In the genomic region with DNA sequence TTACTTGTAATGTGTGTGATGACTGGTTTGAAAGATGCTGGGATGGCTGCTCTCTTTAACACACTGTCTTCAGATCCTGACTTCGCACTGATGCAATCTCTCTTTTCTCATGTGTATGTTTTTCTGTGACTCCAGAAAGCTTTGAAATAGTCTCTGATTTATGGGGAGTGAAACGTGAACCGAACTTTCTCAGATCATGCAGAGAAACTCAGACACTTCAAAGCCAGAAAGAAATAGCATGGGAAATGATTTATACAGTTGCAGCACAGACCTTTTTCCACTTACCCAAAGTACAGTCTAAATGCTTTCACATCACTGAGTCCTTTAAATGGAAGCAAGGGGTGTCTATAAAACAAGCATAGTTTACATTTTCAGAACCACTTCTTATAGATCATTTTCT, we compare ENCODE assay signal across 29 mouse cellular contexts.
DNase-seq lines count a peak whose midpoint lies in the region; ATAC-seq and TF ChIP-seq lines count a peak whose summit lies in the region.
"Had no signal": no experiment of that assay in that cellular context is flagged by ENCODE, and none has a peak within 500 bp of the region (broad histone marks: within the 10 kb centered on the region; RNA-seq: fewer than 3 reads in every experiment).

No protein-coding gene starts in this region.

- WGBS in kidney, postnatal 0 days: 21% methylated on average over 3 of the region's 3 CpGs
- WGBS in stomach, embryonic 14.5 days: 35% methylated on average over 3 of the region's 3 CpGs
- 54% methylated on average over 3 of the region's 3 CpGs for WGBS in stomach, postnatal 0 days

- no peaks in the 10 kb centered on the region for H3K36me3 ChIP-seq in kidney, postnatal 0 days (ENCODE audit: insufficient read depth, low read length)
- H3K36me3 ChIP-seq in stomach, embryonic 14.5 days (ENCODE audit: control insufficient read depth, insufficient read depth, low read length): no peaks in the 10 kb centered on the region
- H3K36me3 ChIP-seq in stomach, postnatal 0 days (ENCODE audit: control insufficient read depth, insufficient read depth, low read length): no peaks in the 10 kb centered on the region
- H3K36me3 ChIP-seq: heart, embryonic 10.5 days; hindbrain, embryonic 12.5 days; intestine, embryonic 15.5 days; lung, embryonic 15.5 days; midbrain, embryonic 10.5 days had no signal

- no peak overlapping the region for H3K9ac ChIP-seq in kidney, postnatal 0 days (ENCODE audit: low read depth, low read length)
- no peak overlapping the region for H3K9ac ChIP-seq in stomach, embryonic 14.5 days (replicated peaks; ENCODE audit: low read depth, low read length)
- no peak overlapping the region for H3K9ac ChIP-seq in stomach, postnatal 0 days (ENCODE audit: low read length)
- H3K9ac ChIP-seq: hindbrain, embryonic 12.5 days; intestine, embryonic 15.5 days; liver, embryonic 14.5 days; lung, embryonic 15.5 days had no signal

- peak; percentile 16 for DNase-seq in embryo, embryonic 10 days (ENCODE audit: low spot score)
- no peak for DNase-seq in embryo, embryonic 9.5 days (ENCODE audit: extremely low spot score)
- DNase-seq in kidney, postnatal 0 days (ENCODE audit: low spot score): peak; percentile 90
- no peak for DNase-seq in kidney, postnatal 25 days
- no peak for DNase-seq in stomach, postnatal 0 days (ENCODE audit: low spot score)
- DNase-seq in adrenal gland, adult 8-10 months: no peak
- DNase-seq in layer of hippocampus, postnatal 36 days: no peak
- DNase-seq: adrenal gland, adult 2 months; cerebellum, adult 2 months; cerebellum, postnatal 14 days; gastrocnemius, postnatal 25 days; heart, postnatal 36 days; kidney, adult 9 months; layer of hippocampus, adult 9-11 months; liver; right cerebral cortex, postnatal 25 days; thymus, postnatal 4 days had no signal

- ATAC-seq in kidney, postnatal 0 days (replicated peaks; ENCODE audit: low FRiP score, low read depth): no peak
- peak; percentile 37; the same call in 1 of the 2 replicates for ATAC-seq in stomach, embryonic 14.5 days (ENCODE audit: insufficient number of reproducible peaks, insufficient read depth, low FRiP score, low read depth)
- ATAC-seq in stomach, postnatal 0 days (ENCODE audit: low FRiP score, low TSS enrichment): no peak
- ATAC-seq: activated CD4-positive, CD25-positive, alpha-beta regulatory T cell, adult 4 months; forebrain, embryonic 14.5 days; hindbrain, postnatal 0 days; intestine, embryonic 15.5 days; midbrain, embryonic 16.5 days had no signal

- H3K4me1 ChIP-seq in kidney, postnatal 0 days (replicated peaks; ENCODE audit: insufficient read depth, low read length): no peaks in the 10 kb centered on the region
- H3K4me1 ChIP-seq in stomach, embryonic 14.5 days (ENCODE audit: control insufficient read depth, insufficient read depth, low read length): no peaks in the 10 kb centered on the region; the same call in 1 of the 2 replicates
- no peaks in the 10 kb centered on the region for H3K4me1 ChIP-seq in stomach, postnatal 0 days (replicated peaks; ENCODE audit: control insufficient read depth, insufficient read depth)
- H3K4me1 ChIP-seq: hindbrain, embryonic 12.5 days; intestine, embryonic 15.5 days had no signal

- TF ChIP-seq EP300 in stomach, postnatal 0 days (optimal IDR thresholded peaks at IDR 0.05): no peak

- TF ChIP-seq CTCF in kidney, postnatal 0 days (IDR thresholded peaks at IDR 0.05; ENCODE audit: low read depth): no peak
- no peak for TF ChIP-seq CTCF in stomach, postnatal 0 days (IDR thresholded peaks at IDR 0.05; ENCODE audit: low read depth)

- H3K9me3 ChIP-seq in kidney, postnatal 0 days (replicated peaks; ENCODE audit: low read length): no peaks in the 10 kb centered on the region
- no peaks in the 10 kb centered on the region for H3K9me3 ChIP-seq in stomach, embryonic 14.5 days (ENCODE audit: control insufficient read depth, low read depth, low read length)
- no peaks in the 10 kb centered on the region for H3K9me3 ChIP-seq in stomach, postnatal 0 days (ENCODE audit: control insufficient read depth, low read length)
- H3K9me3 ChIP-seq: heart, embryonic 10.5 days; hindbrain, embryonic 12.5 days; intestine, embryonic 15.5 days; lung, embryonic 15.5 days; midbrain, embryonic 10.5 days had no signal

- no peaks in the 10 kb centered on the region for H3K27me3 ChIP-seq in kidney, postnatal 0 days (ENCODE audit: insufficient read depth, low read length)
- no peaks in the 10 kb centered on the region for H3K27me3 ChIP-seq in stomach, embryonic 14.5 days (ENCODE audit: control insufficient read depth, insufficient read depth, low read length)
- H3K27me3 ChIP-seq in stomach, postnatal 0 days (ENCODE audit: control insufficient read depth, insufficient read depth, low read length): no peaks in the 10 kb centered on the region
- H3K27me3 ChIP-seq: CH12.LX; hindbrain, embryonic 12.5 days; intestine, embryonic 15.5 days; lung, embryonic 15.5 days had no signal

- H3K4me3 ChIP-seq in kidney, postnatal 0 days (replicated peaks; ENCODE audit: low read depth, low read length): no peak overlapping the region
- H3K4me3 ChIP-seq in stomach, embryonic 14.5 days (ENCODE audit: low read depth, low read length): no peak overlapping the region
- no peak overlapping the region for H3K4me3 ChIP-seq in stomach, postnatal 0 days (ENCODE audit: low read depth, low read length)
- H3K4me3 ChIP-seq: heart, embryonic 10.5 days; hindbrain, embryonic 12.5 days; intestine, embryonic 15.5 days; lung, embryonic 15.5 days; midbrain, embryonic 10.5 days had no signal

- no peak overlapping the region for H3K27ac ChIP-seq in kidney, postnatal 0 days
- no peak overlapping the region for H3K27ac ChIP-seq in stomach, embryonic 14.5 days (ENCODE audit: low read length)
- no peak overlapping the region for H3K27ac ChIP-seq in stomach, postnatal 0 days (replicated peaks)
- H3K27ac ChIP-seq: heart, embryonic 10.5 days; hindbrain, embryonic 12.5 days; hindbrain, postnatal 0 days; liver, embryonic 14.5 days; midbrain, embryonic 10.5 days had no signal

- no peak overlapping the region for H3K4me2 ChIP-seq in kidney, postnatal 0 days (ENCODE audit: low read length)
- no peak overlapping the region for H3K4me2 ChIP-seq in stomach, embryonic 14.5 days (replicated peaks; ENCODE audit: low read depth, low read length)
- H3K4me2 ChIP-seq in stomach, postnatal 0 days (replicated peaks; ENCODE audit: low read depth): no peak overlapping the region
- H3K4me2 ChIP-seq: hindbrain, embryonic 12.5 days; intestine, embryonic 15.5 days; lung, embryonic 15.5 days had no signal

Comparison
In these comparisons a context has a peak if more than half of its experiments do, and no peak if none do; other contexts are left out.
1. DNase-seq: peak in embryo, embryonic 10 days (single experiment) and kidney, postnatal 0 days (single experiment); none in embryo, embryonic 9.5 days (single experiment), kidney, postnatal 25 days (0 of 2), stomach, postnatal 0 days (single experiment), adrenal gland, adult 8-10 months (single experiment) and layer of hippocampus, postnatal 36 days (0 of 2).